Mouse (Mus musculus) erythroblast, embryonic 14.5 days (primary cell): Measurements from ENCODE around the gene Eif2ak2. TPM values are rescaled to one million over a fixed set of nuclear protein-coding genes. Genes with fewer than 3 reads are reported as not detected.

Experiments
- H3K27me3 ChIP-seq: 2 replicates; pipeline ENCODE4 v1.6.1; 2012; ENCODE audit warnings: inconsistent platforms; ENCODE audit not compliant: control insufficient read depth
- H3K36me3 ChIP-seq: 2 replicates; pipeline ENCODE4 v1.6.1; 2012; ENCODE audit warnings: mild to moderate bottlenecking, inconsistent platforms; ENCODE audit not compliant: control insufficient read depth
- H3K4me1 ChIP-seq: 2 replicates; pipeline ENCODE4 v1.6.1; 2012; ENCODE audit warnings: inconsistent platforms; ENCODE audit not compliant: control insufficient read depth
- H3K4me3 ChIP-seq: replicated peaks from 2 replicates; pipeline ENCODE3; 2012; ENCODE audit warnings: moderate library complexity, mild to moderate bottlenecking, inconsistent platforms
- H3K9me3 ChIP-seq: 2 replicates; pipeline ENCODE4 v1.6.1; 2012; ENCODE audit warnings: low read length, inconsistent platforms, mixed read lengths; ENCODE audit not compliant: control insufficient read depth
- GATA1 ChIP-seq: IDR thresholded peaks from 2 replicates; pipeline ENCODE4 v1.6.1; 2012; ENCODE audit warnings: low read length, inconsistent platforms, mixed read lengths
- TAL1 ChIP-seq: IDR thresholded peaks from 3 replicates; pipeline ENCODE4 v1.6.1; 2012; ENCODE audit warnings: low read length, inconsistent platforms, mixed read lengths
- polyA plus RNA-seq: library from polyadenylated mRNA; stranded (reverse); fragments of >175 nt; gene quantifications from 2 replicates; pipeline ENCODE4 v1.2.3, GENCODE M21; 2012

Eif2ak2 gene
- polyA plus RNA-seq, 1 experiment = 0.49 TPM

DNA sequence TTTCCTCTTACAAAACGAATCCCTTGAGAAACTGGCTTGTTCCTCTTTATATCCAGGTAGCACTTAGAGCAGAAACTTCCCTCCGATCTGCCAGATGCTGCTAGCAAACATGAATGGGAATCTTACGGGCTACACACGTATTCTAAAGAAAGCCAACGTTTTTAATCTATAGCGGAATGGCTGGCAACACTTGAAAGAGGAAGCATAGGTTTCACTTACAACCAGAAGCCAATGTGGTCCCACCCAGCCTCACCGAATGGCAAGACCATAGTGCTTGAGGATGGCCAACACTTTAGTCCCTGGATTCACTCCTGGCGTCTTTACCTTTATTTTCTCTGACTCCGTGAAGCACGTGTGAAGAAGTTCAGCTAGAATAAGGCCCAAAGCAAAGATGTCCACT lies 26.1 kb downstream of the Eif2ak2 start:
- no peak for TF ChIP-seq GATA1
- TF ChIP-seq TAL1 = no peak
- peaks cover 54% of the 10 kb centered on the region for H3K36me3 ChIP-seq
- H3K4me3 ChIP-seq = no peak overlapping the region
- no peaks in the 10 kb centered on the region for H3K27me3 ChIP-seq
- H3K9me3 ChIP-seq = no peaks in the 10 kb centered on the region
- no peaks in the 10 kb centered on the region for H3K4me1 ChIP-seq

DNA sequence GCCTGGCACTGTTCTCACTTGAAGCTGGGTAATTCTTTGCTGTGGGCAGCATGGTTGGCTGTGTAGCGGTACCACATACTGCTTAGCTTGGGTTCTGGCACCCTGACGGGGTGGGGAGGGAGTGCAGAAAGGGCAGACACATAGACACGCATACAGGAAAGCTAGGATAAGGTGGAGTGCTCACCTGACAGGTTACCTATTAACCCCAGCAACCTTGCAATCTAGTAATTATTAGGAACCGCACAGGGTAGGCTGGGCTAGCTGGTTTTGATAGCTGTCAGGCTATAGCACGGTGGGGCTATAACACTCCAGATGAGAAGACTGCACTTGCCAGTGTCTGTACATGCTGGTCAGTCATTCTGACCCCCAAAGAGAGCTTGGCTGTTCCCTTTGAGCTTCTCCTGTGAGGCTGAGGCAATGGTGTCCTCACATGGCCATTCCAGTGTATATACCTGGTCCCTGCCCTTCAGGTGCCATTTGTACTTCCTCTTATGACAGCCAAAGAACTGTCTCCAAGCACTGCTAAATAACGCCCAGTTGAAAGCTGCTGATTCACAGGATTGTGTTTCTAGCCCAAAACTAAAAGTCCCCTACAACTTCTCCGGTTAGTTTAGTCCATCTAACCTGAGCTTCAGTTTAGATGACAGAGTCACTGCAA lies 40.0 kb downstream of the Eif2ak2 start:
- Histone ChIP-seq H3K36me3 (peaks cover 89% of the 10 kb centered on the region), H3K27me3 (no peaks in the 10 kb centered on the region), H3K9me3 (no peaks in the 10 kb centered on the region), H3K4me1 (peaks cover 19% of the 10 kb centered on the region), H3K4me3 (no peak overlapping the region)
- TF ChIP-seq TAL1 = no peak
- no peak for TF ChIP-seq GATA1

DNA sequence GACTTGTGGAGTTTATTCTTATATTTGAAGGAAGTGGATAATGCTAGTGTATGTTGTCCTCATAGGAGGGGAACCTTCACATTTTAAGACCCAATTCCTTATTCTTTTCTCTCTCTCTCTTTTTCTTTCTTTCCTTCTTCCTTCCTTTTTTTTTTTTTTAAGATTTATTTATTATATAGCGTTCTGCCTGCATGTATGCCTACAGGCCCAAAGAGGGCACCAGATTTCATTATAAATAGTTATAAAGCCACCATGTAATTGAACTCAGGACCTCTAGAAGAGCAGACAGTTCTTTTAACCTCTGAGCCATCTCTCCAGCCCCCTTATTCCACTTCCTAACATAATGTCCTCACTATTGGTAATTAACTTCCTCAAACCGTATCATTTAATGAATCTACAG lies 46.3 kb downstream of the Eif2ak2 start:
- TF ChIP-seq GATA1 (no peak), TAL1 (no peak)
- Histone ChIP-seq H3K4me1 (peaks cover 34% of the 10 kb centered on the region), H3K9me3 (no peaks in the 10 kb centered on the region), H3K27me3 (no peaks in the 10 kb centered on the region), H3K36me3 (peaks cover 37% of the 10 kb centered on the region), H3K4me3 (peak overlapping the region; percentile 88)

DNA sequence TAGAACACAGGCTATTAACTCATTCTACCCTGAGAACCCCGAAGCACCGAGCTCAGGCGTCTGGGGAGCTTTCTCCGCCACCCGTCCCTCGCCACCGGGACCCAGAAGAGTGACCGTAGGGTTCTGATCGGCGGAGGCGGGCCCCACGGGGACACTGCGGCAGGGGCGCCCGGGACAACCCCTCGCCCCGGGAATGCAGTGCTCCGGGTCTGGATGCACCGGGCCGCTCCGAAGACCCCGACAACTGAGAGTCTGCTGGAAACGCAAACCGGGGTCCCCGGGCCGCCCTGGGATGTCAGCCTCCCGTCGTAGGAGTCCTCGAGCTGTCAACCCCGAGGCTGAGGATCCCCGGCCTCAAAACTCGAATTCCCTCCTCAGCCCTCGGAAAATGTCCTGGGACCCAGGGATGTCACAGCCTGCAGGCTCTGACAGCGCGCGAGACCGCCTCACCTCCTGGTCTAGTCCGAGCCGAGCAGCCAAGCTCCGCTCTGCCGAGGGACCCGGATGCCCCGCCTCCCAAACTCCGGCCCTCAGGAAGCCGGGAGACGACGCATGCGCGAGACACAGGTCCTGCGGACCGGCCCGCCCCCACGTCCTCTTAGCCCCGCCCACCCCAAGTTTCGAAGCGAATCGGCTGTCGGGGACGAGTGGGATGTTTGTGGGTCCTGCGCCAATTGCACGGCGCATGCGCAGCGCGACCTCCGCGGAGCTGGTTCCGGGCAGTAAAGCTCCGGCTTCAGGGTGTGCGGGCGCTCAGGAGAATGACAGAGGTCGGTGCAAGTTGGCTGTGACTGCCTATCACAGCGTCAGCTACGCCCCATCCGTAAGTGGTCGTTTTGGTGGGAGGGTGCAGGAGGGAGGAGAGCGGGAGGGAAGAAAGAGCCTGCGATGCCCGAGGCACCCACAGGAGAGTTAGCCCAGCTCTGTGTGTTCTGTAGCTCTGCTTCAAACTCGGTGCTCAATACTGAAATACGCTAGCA lies 47.2 kb downstream of the Eif2ak2 start, which contains the start of the genes Heatr5b and Gpatch11:
TSS of gene Heatr5b (minus strand) at position 509 of the 980 bp plus-strand sequence.
TSS of gene Gpatch11 (plus strand) at position 712 of the 980 bp plus-strand sequence.
- Histone ChIP-seq H3K27me3 (no peaks in the 10 kb centered on the region), H3K4me1 (peaks cover 34% of the 10 kb centered on the region), H3K9me3 (no peaks in the 10 kb centered on the region), H3K4me3 (peak within 1 kb of the TSS; percentile 88), H3K36me3 (peaks cover 34% of the 10 kb centered on the region)
- TF ChIP-seq TAL1 (no peak), GATA1 (no peak)

DNA sequence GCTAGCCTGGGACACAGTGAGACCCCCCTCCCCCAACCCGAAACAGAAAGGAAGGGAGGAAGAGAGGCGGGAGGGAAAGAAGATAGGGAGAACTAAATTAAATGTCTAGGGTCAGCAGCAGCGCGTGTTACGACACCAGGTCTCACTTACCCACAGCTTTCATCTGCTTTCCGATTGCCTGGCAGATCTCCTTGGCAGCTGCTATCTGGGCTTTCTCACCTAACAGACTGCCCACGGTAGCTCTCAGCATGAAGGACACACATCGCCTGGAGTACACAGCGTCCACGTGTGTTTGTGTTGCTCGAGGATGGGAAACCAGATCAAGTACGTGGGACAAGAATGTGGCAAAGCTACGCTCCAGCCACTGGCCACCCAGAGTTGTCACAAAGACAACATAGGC lies 58.0 kb downstream of the Eif2ak2 start:
- H3K4me3 ChIP-seq = no peak overlapping the region
- TF ChIP-seq TAL1 (no peak), GATA1 (no peak)
- H3K27me3 ChIP-seq = no peaks in the 10 kb centered on the region
- H3K4me1 ChIP-seq = no peaks in the 10 kb centered on the region
- H3K9me3 ChIP-seq = no peaks in the 10 kb centered on the region
- H3K36me3 ChIP-seq = peaks cover 51% of the 10 kb centered on the region

DNA sequence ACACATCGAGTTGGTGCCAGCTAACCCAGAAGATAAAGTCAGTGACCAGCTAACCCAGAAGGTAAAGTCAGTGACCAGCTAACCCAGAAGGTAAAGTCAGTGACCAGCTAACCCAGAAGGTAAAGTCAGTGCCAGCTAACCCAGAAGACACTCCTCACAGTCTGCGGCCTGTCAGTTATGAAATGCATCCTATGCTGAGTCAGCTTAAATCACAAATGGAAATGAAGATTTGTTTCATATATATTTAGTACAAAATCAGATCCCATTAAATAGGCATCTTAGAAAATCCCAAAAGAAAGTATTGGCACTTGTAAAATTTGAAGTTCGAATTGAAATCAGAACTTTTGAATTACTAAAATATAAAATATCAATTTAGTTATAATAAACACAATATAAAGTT lies 72.8 kb downstream of the Eif2ak2 start:
- TF ChIP-seq TAL1 = no peak
- TF ChIP-seq GATA1 = no peak
- H3K36me3 ChIP-seq = peaks cover 28% of the 10 kb centered on the region
- H3K27me3 ChIP-seq = no peaks in the 10 kb centered on the region
- no peak overlapping the region for H3K4me3 ChIP-seq
- H3K4me1 ChIP-seq = no peaks in the 10 kb centered on the region
- no peaks in the 10 kb centered on the region for H3K9me3 ChIP-seq

DNA sequence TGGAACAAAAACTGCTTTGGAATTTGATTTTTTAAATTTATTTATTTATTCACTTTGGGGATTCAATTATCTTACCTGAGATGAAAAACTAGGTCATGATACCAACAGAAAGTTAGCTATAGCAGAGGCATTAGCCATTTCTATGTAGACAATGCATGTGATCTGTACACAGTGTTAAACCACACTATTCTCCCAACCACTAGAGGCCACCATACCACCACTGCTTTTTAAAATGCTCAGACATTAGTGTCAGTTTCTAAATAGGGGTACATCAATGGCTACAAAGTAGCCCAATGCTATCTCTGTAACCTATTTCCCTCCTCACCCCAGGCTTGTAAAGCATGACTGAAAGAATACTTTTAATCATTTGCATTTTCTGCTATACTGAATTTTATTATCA lies 73.4 kb downstream of the Eif2ak2 start:
- H3K4me3 ChIP-seq = no peak overlapping the region
- TF ChIP-seq TAL1 (no peak), GATA1 (no peak)

More for the DNA sequence above, 73.4 kb downstream of the Eif2ak2 start:
- no peaks in the 10 kb centered on the region for H3K4me1 ChIP-seq
- no peaks in the 10 kb centered on the region for H3K27me3 ChIP-seq
- no peaks in the 10 kb centered on the region for H3K9me3 ChIP-seq
- H3K36me3 ChIP-seq = peaks cover 27% of the 10 kb centered on the region

Other genes with a start within 250 kb of the Eif2ak2 start
- gene Strn, start 145.4 kb downstream of the Eif2ak2 start, polyA plus RNA-seq = 0.02 and 0.07 TPM in 2 replicates
- gene Heatr5b, start 47.2 kb downstream of the Eif2ak2 start, polyA plus RNA-seq = 0.01 and 0.10 TPM in 2 replicates
- 0.56 and 0.82 TPM in 2 replicates for gene Gpatch11, start 47.0 kb downstream of the Eif2ak2 start, polyA plus RNA-seq
- gene Sult6b1, start 24.4 kb upstream of the Eif2ak2 start, polyA plus RNA-seq = not detected in 2 replicates
- not detected in 2 replicates for gene Cebpzos, start 33.9 kb upstream of the Eif2ak2 start, polyA plus RNA-seq
- gene Cebpz, start 54.5 kb upstream of the Eif2ak2 start, polyA plus RNA-seq = 0.85 and 1.3 TPM in 2 replicates
- 0.04 and 0.08 TPM in 2 replicates for gene Ndufaf7, start 54.6 kb upstream of the Eif2ak2 start, polyA plus RNA-seq
- 0.01 and 0.02 TPM in 2 replicates for gene Prkd3, start 138.2 kb upstream of the Eif2ak2 start, polyA plus RNA-seq
- not detected in 2 replicates for gene Qpct, start 169.3 kb upstream of the Eif2ak2 start, polyA plus RNA-seq